Mouse (Mus musculus) sigmoid colon, adult 10 weeks (tissue): ENCODE data around the gene Fbxl4. TPM values are rescaled to one million over a fixed set of nuclear protein-coding genes. Genes with fewer than 3 reads are reported as not detected.

Source experiments
- polyA plus RNA-seq: library from polyadenylated mRNA; stranded (reverse); fragments of 350-450 nt; fragmentation: Illumina TruSeq; extraction: RNeasy Lipid Tissue Mini Kit (QIAGEN cat#74804); gene quantifications from one replicate; pipeline ENCODE4 v1.2.3, GENCODE M21; 2014; ENCODE audit warnings: low read depth, low replicate concordance

Gene Fbxl4
- polyA plus RNA-seq = 21.2 TPM

DNA sequence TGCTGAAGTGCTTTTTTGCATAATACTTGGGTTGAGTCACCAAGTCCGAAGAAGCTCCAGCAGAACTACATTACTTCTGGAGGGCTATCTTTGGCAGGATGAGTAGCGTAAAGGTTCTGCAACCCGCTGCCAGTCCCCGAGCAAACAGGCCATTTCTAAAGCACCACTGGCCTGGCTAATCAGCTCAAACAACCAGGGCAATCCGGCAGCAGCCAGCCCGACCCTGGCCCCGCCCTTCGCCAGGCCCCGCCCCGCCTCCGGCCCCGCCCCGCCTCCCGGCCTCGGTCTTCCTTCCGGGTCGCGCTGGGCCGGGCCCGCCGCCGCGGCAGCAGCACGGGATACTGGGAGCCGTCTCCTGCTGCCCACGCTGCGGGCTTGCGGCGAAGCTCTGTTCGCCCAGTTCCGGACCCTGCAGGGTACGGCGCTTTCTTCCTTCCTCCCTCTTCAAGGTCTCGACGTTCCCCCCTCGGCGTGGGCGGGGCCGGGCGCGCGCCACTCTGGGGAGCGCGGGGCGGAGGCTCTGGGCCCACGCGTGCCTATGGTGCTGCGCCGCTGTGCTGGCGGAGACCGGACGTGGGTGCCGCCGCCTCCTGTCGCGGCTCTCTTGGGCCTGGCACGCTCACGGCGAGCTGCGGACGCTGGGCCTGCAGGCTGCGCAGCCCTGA, at the start of gene Fbxl4:
Gene Fbxl4 (plus strand): TSS at position 278 of the 665 bp plus-strand sequence.

Other genes with a start within 250 kb of the Fbxl4 start
- gene Pou3f2, start 130.8 kb downstream of the Fbxl4 start, polyA plus RNA-seq = not detected